Mouse (Mus musculus): ENCODE data around the gene Fryl. TPM values are rescaled to one million over a fixed set of nuclear protein-coding genes. Genes with fewer than 3 reads are reported as not detected.

The Fryl gene
- polyA plus RNA-seq, 2 experiments: 26.1 to 26.7 TPM

DNA sequence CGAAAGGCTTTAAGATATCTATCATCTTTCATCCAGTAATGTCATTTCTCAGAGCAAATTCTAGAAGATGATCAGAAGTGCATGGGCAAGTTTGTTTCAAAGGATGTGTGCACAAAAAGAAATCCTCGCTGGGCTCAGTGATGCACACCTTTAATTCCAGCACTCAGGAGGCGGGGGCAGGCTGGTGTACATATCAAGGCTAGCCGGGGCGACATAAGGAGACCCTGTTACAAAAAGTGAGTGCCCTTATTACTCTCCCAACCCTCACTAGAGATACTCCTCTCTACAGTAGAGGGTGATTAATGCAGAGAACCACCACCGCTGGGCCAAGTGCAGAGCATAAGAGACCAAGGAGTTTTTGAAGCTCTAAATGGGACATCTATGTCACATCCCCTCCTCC lies 53.9 kb downstream of the Fryl start:
- H3K27ac ChIP-seq (replicated peaks; ENCODE audit: low read depth, low read length): no peak overlapping the region
- no peak overlapping the region for H3K9ac ChIP-seq (ENCODE audit: low read depth, low read length, severe bottlenecking)
- WGBS: 88% methylated on average over 6 of the region's 6 CpGs
- no peak overlapping the region for H3K4me3 ChIP-seq (replicated peaks; ENCODE audit: low read length)
- no peaks in the 10 kb centered on the region for H3K36me3 ChIP-seq (ENCODE audit: control insufficient read depth, insufficient read depth, low read length)
- no peaks in the 10 kb centered on the region for H3K9me3 ChIP-seq (ENCODE audit: control insufficient read depth, low read length)
- ATAC-seq (ENCODE audit: low FRiP score, low read depth) (no peak), DNase-seq (ENCODE audit: low spot score) (no peak)
- no peaks in the 10 kb centered on the region for H3K27me3 ChIP-seq (ENCODE audit: control insufficient read depth, insufficient read depth, low read length)
- TF ChIP-seq POLR2A (IDR thresholded peaks at IDR 0.05; ENCODE audit: borderline replicate concordance, extremely low read depth, insufficient read depth, insufficient read length): no peak
- no peaks in the 10 kb centered on the region for H3K4me1 ChIP-seq (ENCODE audit: control insufficient read depth, insufficient read depth, low read length)
- no peak overlapping the region for H3K4me2 ChIP-seq (replicated peaks; ENCODE audit: low read depth, low read length, severe bottlenecking)

DNA sequence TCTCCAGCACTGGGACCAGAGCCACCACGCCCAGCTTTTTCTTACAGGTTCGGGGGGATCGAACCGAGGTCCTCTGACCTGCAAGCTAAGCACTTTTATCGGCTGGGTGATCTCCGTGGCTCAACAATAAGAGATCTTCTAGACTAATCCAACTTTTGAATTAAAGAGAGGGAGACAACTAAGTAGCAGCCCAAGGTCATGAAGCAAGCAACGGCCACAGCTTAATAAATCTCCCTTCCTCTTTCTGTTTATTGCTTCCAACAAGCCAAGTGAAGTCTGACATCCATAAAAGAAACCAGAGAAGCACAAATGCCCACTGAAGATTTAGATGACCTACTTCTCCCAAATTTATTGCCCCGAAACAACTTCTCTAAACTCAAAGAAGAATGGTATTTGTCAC lies 54.3 kb downstream of the Fryl start:
- Histone ChIP-seq H3K27ac (replicated peaks; ENCODE audit: low read depth, low read length) (no peak overlapping the region), H3K27me3 (ENCODE audit: control insufficient read depth, insufficient read depth, low read length) (no peaks in the 10 kb centered on the region), H3K4me3 (replicated peaks; ENCODE audit: low read length) (no peak overlapping the region), H3K4me1 (ENCODE audit: control insufficient read depth, insufficient read depth, low read length) (no peaks in the 10 kb centered on the region), H3K9ac (ENCODE audit: low read depth, low read length, severe bottlenecking) (no peak overlapping the region), H3K4me2 (replicated peaks; ENCODE audit: low read depth, low read length, severe bottlenecking) (no peak overlapping the region), H3K36me3 (ENCODE audit: control insufficient read depth, insufficient read depth, low read length) (no peaks in the 10 kb centered on the region), H3K9me3 (ENCODE audit: control insufficient read depth, low read length) (no peaks in the 10 kb centered on the region)
- ATAC-seq (ENCODE audit: low FRiP score, low read depth) (no peak), DNase-seq (ENCODE audit: low spot score) (no peak)
- no peak for TF ChIP-seq POLR2A (IDR thresholded peaks at IDR 0.05; ENCODE audit: borderline replicate concordance, extremely low read depth, insufficient read depth, insufficient read length)
- WGBS: 84% methylated on average over 8 of the region's 8 CpGs

DNA sequence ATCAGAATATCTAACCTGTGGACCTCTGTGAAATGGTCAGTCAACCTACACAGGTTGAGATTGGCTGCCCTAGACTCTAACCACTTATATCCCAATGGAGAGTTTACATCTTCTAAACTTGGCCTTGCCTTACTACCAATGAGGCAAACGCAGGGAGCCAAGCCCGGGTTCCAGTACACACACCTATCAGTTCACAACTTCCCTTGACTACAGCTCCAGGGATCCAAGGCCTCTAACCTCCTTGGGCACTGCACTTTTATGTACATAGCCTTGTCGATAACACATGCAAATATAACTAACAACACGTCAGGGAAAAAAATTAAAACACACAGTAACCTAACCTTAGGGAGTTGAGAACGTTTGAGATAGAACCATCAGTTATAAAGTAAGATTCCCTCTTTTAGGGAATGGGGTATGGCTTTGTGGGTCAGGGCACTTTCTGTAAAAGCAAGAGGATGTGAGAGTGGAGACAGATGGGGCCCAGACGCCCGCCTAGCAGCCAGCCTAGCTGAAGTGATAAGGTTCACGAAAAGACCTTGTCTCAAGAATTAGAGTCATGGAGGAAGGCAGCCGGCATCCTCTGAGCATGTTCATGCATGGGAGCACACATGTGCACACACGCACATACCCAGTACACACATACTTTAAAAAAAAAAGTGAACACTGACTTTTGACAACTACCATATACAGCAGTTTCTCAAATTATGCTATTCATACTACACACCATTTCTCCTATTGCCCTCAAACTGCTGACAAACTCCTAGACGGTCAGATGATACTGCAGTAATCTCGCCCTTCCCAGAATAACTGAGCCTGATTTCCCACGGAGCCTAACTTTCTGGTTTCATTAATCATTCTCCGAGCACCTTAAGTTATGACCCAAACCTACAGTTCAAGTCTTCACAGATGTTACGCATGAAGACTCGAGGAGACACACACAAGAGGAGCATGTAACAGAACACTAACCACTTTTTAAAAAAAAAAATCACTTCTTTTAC lies 55.7 kb downstream of the Fryl start:
- DNase-seq (ENCODE audit: low spot score): no peak
- 80% methylated on average over 16 of the region's 16 CpGs for WGBS

DNA sequence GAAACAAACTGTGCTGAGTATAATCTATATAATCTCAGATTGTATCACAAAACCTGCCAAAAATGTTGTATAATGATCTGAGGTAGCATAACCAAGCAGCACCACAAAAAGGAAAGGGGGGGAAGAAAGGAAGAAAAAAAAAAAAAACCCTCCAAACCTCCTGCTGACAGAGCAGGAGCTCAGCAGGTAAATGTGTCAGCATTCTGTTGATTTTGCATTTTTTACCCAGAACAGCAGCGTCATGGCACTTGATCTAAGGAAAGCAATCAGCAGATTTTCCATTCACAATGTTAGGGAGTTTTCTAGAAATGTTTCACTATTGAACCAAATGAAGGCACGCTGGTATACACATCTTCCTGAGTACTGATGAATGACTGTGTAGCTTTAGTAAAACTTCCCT lies 56.8 kb downstream of the Fryl start:
- DNase-seq (ENCODE audit: low spot score) (no peak), ATAC-seq (ENCODE audit: low FRiP score, low read depth) (no peak)
- H3K27me3 ChIP-seq (ENCODE audit: control insufficient read depth, insufficient read depth, low read length): no peaks in the 10 kb centered on the region
- H3K27ac ChIP-seq (replicated peaks; ENCODE audit: low read depth, low read length): no peak overlapping the region
- no peak for TF ChIP-seq POLR2A (IDR thresholded peaks at IDR 0.05; ENCODE audit: borderline replicate concordance, extremely low read depth, insufficient read depth, insufficient read length)
- no peaks in the 10 kb centered on the region for H3K4me1 ChIP-seq (ENCODE audit: control insufficient read depth, insufficient read depth, low read length)
- H3K4me3 ChIP-seq (replicated peaks; ENCODE audit: low read length): no peak overlapping the region
- H3K9ac ChIP-seq (ENCODE audit: low read depth, low read length, severe bottlenecking): no peak overlapping the region
- H3K4me2 ChIP-seq (replicated peaks; ENCODE audit: low read depth, low read length, severe bottlenecking): no peak overlapping the region
- no peaks in the 10 kb centered on the region for H3K9me3 ChIP-seq (ENCODE audit: control insufficient read depth, low read length)
- 80% methylated on average over 2 of the region's 2 CpGs for WGBS
- no peaks in the 10 kb centered on the region for H3K36me3 ChIP-seq (ENCODE audit: control insufficient read depth, insufficient read depth, low read length)

More for the DNA sequence above, 55.7 kb downstream of the Fryl start:
- Histone ChIP-seq H3K9me3 (ENCODE audit: control insufficient read depth, low read length) (no peaks in the 10 kb centered on the region), H3K27ac (replicated peaks; ENCODE audit: low read depth, low read length) (no peak overlapping the region), H3K4me1 (ENCODE audit: control insufficient read depth, insufficient read depth, low read length) (no peaks in the 10 kb centered on the region), H3K4me3 (replicated peaks; ENCODE audit: low read length) (no peak overlapping the region), H3K9ac (ENCODE audit: low read depth, low read length, severe bottlenecking) (no peak overlapping the region), H3K27me3 (ENCODE audit: control insufficient read depth, insufficient read depth, low read length) (no peaks in the 10 kb centered on the region), H3K4me2 (replicated peaks; ENCODE audit: low read depth, low read length, severe bottlenecking) (no peak overlapping the region), H3K36me3 (ENCODE audit: control insufficient read depth, insufficient read depth, low read length) (no peaks in the 10 kb centered on the region)
- ATAC-seq (ENCODE audit: low FRiP score, low read depth): no peak
- TF ChIP-seq POLR2A (IDR thresholded peaks at IDR 0.05; ENCODE audit: borderline replicate concordance, extremely low read depth, insufficient read depth, insufficient read length): no peak

DNA sequence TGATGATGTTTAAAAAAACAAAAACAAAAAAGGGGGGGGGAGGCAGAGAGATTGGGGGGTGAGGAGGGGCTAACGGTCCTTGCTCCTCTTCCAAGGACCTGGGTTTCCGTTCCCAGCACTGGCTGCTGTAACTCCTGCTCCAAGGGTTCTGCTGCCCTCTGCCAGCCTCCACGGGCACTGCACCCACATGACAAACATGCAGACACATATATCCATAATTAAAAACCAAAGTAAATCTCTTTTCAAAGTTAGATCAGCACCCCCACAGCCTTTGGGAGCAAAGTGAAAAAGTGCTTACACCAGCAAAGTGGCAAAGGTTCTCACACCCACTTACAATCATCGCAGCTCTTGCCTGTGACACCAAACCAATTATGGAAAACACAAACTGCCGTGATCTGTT lies 57.7 kb downstream of the Fryl start:
- Histone ChIP-seq H3K27ac (replicated peaks; ENCODE audit: low read depth, low read length) (no peak overlapping the region), H3K36me3 (ENCODE audit: control insufficient read depth, insufficient read depth, low read length) (no peaks in the 10 kb centered on the region), H3K4me1 (ENCODE audit: control insufficient read depth, insufficient read depth, low read length) (no peaks in the 10 kb centered on the region), H3K4me2 (replicated peaks; ENCODE audit: low read depth, low read length, severe bottlenecking) (no peak overlapping the region), H3K9ac (ENCODE audit: low read depth, low read length, severe bottlenecking) (no peak overlapping the region), H3K27me3 (ENCODE audit: control insufficient read depth, insufficient read depth, low read length) (no peaks in the 10 kb centered on the region), H3K4me3 (replicated peaks; ENCODE audit: low read length) (no peak overlapping the region), H3K9me3 (ENCODE audit: control insufficient read depth, low read length) (no peaks in the 10 kb centered on the region)
- ATAC-seq (ENCODE audit: low FRiP score, low read depth) (no peak), DNase-seq (ENCODE audit: low spot score) (no peak)
- WGBS: 94% methylated on average over 5 of the region's 5 CpGs
- TF ChIP-seq POLR2A (IDR thresholded peaks at IDR 0.05; ENCODE audit: borderline replicate concordance, extremely low read depth, insufficient read depth, insufficient read length): no peak

All from limb, embryonic 14.5 days (tissue).